Mouse (Mus musculus) liver, postnatal 0 days (tissue): ENCODE data around the gene Gal3st2. TPM values are rescaled to one million over a fixed set of nuclear protein-coding genes. Genes with fewer than 3 reads are reported as not detected.
"Not testable (repeated sequence)": the region's sequence is repeated elsewhere in the genome, so short reads cannot be mapped to it uniquely, and the experiment has no call there.

Experiments used
- ATAC-seq: fragments of 200-750 bp; cut with Nextera tagmentation; 2 replicates; pipeline ENCODE4 v1.8.0; 2017; ENCODE audit warnings: mild to moderate bottlenecking, moderate library complexity
- DNase-seq: peaks from one replicate; pipeline ENCODE4 v3.0.0-alpha.2; 2016
- H3K27ac ChIP-seq: fragments of 300-500 bp; sonication (generic); 2 replicates; pipeline ENCODE4 v1.5.1; 2014; ENCODE audit warnings: antibody characterized with exemption, moderate library complexity, mild to moderate bottlenecking, low read depth
- H3K27me3 ChIP-seq: fragments of 300-500 bp; sonication (generic); 2 replicates; pipeline ENCODE4 v1.6.1; 2014; ENCODE audit warnings: low read length, control low read depth, mixed read lengths; ENCODE audit not compliant: insufficient read depth
- H3K36me3 ChIP-seq: fragments of 300-500 bp; sonication (generic); replicated peaks from 2 replicates; pipeline ENCODE4 v1.6.1; 2014; ENCODE audit warnings: mild to moderate bottlenecking, control low read depth, low read length, moderate library complexity, mixed read lengths; ENCODE audit not compliant: insufficient read depth
- H3K4me1 ChIP-seq: fragments of 300-500 bp; sonication (generic); 2 replicates; pipeline ENCODE4 v1.6.1; 2014; ENCODE audit warnings: antibody characterized with exemption, mild to moderate bottlenecking, control low read depth; ENCODE audit not compliant: insufficient read depth
- H3K4me2 ChIP-seq: fragments of 300-500 bp; sonication (generic); 2 replicates; pipeline ENCODE4 v1.6.1; 2014; ENCODE audit warnings: low read depth, mild to moderate bottlenecking, low read length, moderate library complexity, mixed read lengths
- H3K4me3 ChIP-seq: fragments of 300-500 bp; sonication (generic); 2 replicates; pipeline ENCODE4 v1.5.1; 2014; ENCODE audit warnings: low read depth, low read length
- H3K9ac ChIP-seq: fragments of 300-500 bp; sonication (generic); replicated peaks from 2 replicates; pipeline ENCODE4 v1.6.1; 2014; ENCODE audit warnings: mild to moderate bottlenecking, moderate library complexity
- H3K9me3 ChIP-seq: fragments of 300-500 bp; sonication (generic); 2 replicates; pipeline ENCODE4 v1.6.1; 2016; ENCODE audit warnings: mild to moderate bottlenecking, control low read depth, low read length, mixed read lengths
- CTCF ChIP-seq: sonication (generic); IDR thresholded peaks from 2 replicates; pipeline ENCODE4 v1.5.1; 2016; ENCODE audit warnings: antibody characterized with exemption, low read depth
- EP300 ChIP-seq: IDR thresholded peaks from 2 replicates; pipeline ENCODE4 v1.6.1; 2016; ENCODE audit warnings: antibody characterized with exemption, low read depth, mild to moderate bottlenecking
- WGBS: fragments of 180-500 bp; shearing (Covaris S2); extraction: QIAGEN DNeasy Blood & Tissue Kit; methylation state at CpG from one replicate; pipeline ENCODE4 v1.1.7; 2014; ENCODE audit not compliant: insufficient replicate concordance; 5-methylcytosine and 5-hydroxymethylcytosine counted together
- polyA plus RNA-seq: library from polyadenylated mRNA; unstranded; fragments of >200 nt; fragmentation: Nextera tagmentation; extraction: Ambion mirVana; gene quantifications from 2 replicates; pipeline ENCODE4 v1.2.1, GENCODE M21; 2015

The Gal3st2 gene
- polyA plus RNA-seq, 1 experiment from 2014 or later, result 0.06 TPM

GRCm38 (mm10) chr1:93835876-93836531, 25.1 kb upstream of the Gal3st2 start:
- no peaks in the 10 kb centered on the region for H3K9me3 ChIP-seq
- 0 out of 2 replicates have a peak, but pooled peaks cover 2% of the 10 kb centered on the region for H3K36me3 ChIP-seq
- no peak overlapping the region for H3K9ac ChIP-seq
- ATAC-seq, result no peak
- H3K27me3 ChIP-seq, result no peaks in the 10 kb centered on the region
- 88% methylated on average over 6 of the region's 6 CpGs for WGBS
- no peaks in the 10 kb centered on the region for H3K4me1 ChIP-seq
- H3K4me3 ChIP-seq, result no peak overlapping the region
- no peak overlapping the region for H3K4me2 ChIP-seq
- no peak for TF ChIP-seq CTCF
- TF ChIP-seq EP300, result no peak
- DNase-seq, result no peak
- H3K27ac ChIP-seq, result no peak overlapping the region

- Histone ChIP-seq H3K9me3 (no peaks in the 10 kb centered on the region), H3K4me3 (no peak overlapping the region), H3K36me3 (0 out of 2 replicates have a peak, but pooled peaks cover 2% of the 10 kb centered on the region), H3K9ac (no peak overlapping the region), H3K27ac (no peak overlapping the region), H3K27me3 (no peaks in the 10 kb centered on the region), H3K4me1 (no peaks in the 10 kb centered on the region), H3K4me2 (no peak overlapping the region)
- DNase-seq, result no peak
- no peak for TF ChIP-seq CTCF
- TF ChIP-seq EP300, result no peak
- 76% methylated on average over 2 of the region's 2 CpGs for WGBS
- ATAC-seq, result no peak
These were observed 24.6 kb upstream of the Gal3st2 start for GRCm38 (mm10) chr1:93836532-93836913.

GRCm38 (mm10) chr1:93837335-93837734, 23.8 kb upstream of the Gal3st2 start:
- 0 out of 2 replicates have a peak, but pooled peaks cover 2% of the 10 kb centered on the region for H3K36me3 ChIP-seq

GRCm38 (mm10) chr1:93838569-93838968, 22.5 kb upstream of the Gal3st2 start:
- H3K4me1 ChIP-seq, H3K27ac ChIP-seq, H3K36me3 ChIP-seq, H3K9ac ChIP-seq, DNase-seq, H3K4me3 ChIP-seq, H3K9me3 ChIP-seq, H3K27me3 ChIP-seq, H3K4me2 ChIP-seq, ATAC-seq: not testable (repeated sequence)
- WGBS, result 84% methylated on average over 8 of the region's 8 CpGs

More at GRCm38 (mm10) chr1:93837335-93837734, 23.8 kb upstream of the Gal3st2 start:
- Histone ChIP-seq H3K27me3 (no peaks in the 10 kb centered on the region), H3K4me1 (no peaks in the 10 kb centered on the region), H3K9me3 (no peaks in the 10 kb centered on the region), H3K4me3 (no peak overlapping the region), H3K9ac (no peak overlapping the region), H3K27ac (no peak overlapping the region), H3K4me2 (no peak overlapping the region)
- no peak for ATAC-seq
- 86% methylated on average over 8 of the region's 8 CpGs for WGBS
- TF ChIP-seq CTCF, result no peak
- TF ChIP-seq EP300, result no peak
- no peak for DNase-seq

- 55% methylated on average over 1 of the region's 3 CpGs for WGBS
- DNase-seq, H3K36me3 ChIP-seq: not testable (repeated sequence)
These were observed 15.2 kb upstream of the Gal3st2 start for GRCm38 (mm10) chr1:93845766-93846366.

GRCm38 (mm10) chr1:93855790-93856189, 5.3 kb upstream of the Gal3st2 start:
- H3K4me2 ChIP-seq, ATAC-seq, H3K36me3 ChIP-seq: not testable (repeated sequence)

More at GRCm38 (mm10) chr1:93845766-93846366, 15.2 kb upstream of the Gal3st2 start:
- not testable (repeated sequence) for H3K4me1 ChIP-seq, H3K4me3 ChIP-seq, H3K9ac ChIP-seq, H3K9me3 ChIP-seq, H3K27ac ChIP-seq, H3K27me3 ChIP-seq, H3K4me2 ChIP-seq, ATAC-seq

GRCm38 (mm10) chr1:93857370-93857769, 3.7 kb upstream of the Gal3st2 start:
- Histone ChIP-seq H3K9me3 (no peaks in the 10 kb centered on the region), H3K9ac (no peak overlapping the region), H3K36me3 (no peaks in the 10 kb centered on the region), H3K27me3 (no peaks in the 10 kb centered on the region), H3K4me2 (no peak overlapping the region), H3K4me1 (no peaks in the 10 kb centered on the region), H3K4me3 (no peak overlapping the region), H3K27ac (no peak overlapping the region)
- WGBS, result 81% methylated on average over 6 of the region's 6 CpGs
- ATAC-seq, result no peak
- DNase-seq, result no peak
- TF ChIP-seq CTCF, result no peak
- TF ChIP-seq EP300, result no peak

More at GRCm38 (mm10) chr1:93855790-93856189, 5.3 kb upstream of the Gal3st2 start:
- DNase-seq, H3K9me3 ChIP-seq, H3K9ac ChIP-seq, H3K27ac ChIP-seq, H3K27me3 ChIP-seq, H3K4me1 ChIP-seq, H3K4me3 ChIP-seq: not testable (repeated sequence)
- WGBS, result 63% methylated on average over 4 of the region's 4 CpGs
